Mouse (Mus musculus) thymus, adult 2 months (tissue): ENCODE results near the gene Atp5h.

ENCODE experiments used
- CTCF ChIP-seq: fragments of 200-500 bp; IDR thresholded peaks from 2 replicates; pipeline ENCODE4 v1.5.1; 2012; ENCODE audit warnings: mild to moderate bottlenecking, control low read depth, low read length, moderate library complexity, borderline replicate concordance; ENCODE audit not compliant: control insufficient read depth, poor library complexity, insufficient read depth; ENCODE audit errors: extremely low read depth
- POLR2A ChIP-seq: fragments of 200-500 bp; IDR thresholded peaks from 2 replicates; pipeline ENCODE4 v1.6.1; 2012; ENCODE audit warnings: mild to moderate bottlenecking, low read length, control low read depth, moderate library complexity; ENCODE audit not compliant: control insufficient read depth, poor library complexity, insufficient read depth; ENCODE audit errors: extremely low read depth

DNA sequence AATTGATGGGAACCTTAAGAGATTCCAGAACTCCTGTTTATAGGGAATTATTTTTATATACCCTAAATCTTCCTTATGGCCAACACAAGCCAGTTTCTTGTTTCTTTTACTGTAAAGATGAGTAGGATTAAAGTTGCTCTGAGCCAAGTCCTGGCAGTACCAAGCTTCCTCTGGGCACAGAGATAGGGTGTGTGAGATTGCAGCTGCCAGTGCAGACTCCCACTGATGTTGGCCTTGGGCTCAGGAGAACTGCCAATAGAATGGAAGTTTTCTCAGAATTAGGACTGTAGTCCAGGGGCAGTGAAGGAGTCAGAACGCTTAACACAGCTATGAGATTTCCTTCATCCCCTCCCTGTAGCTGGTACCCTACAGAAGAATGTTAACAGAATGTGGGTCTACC is 1.6 kb upstream of the Atp5h start:
- TF ChIP-seq CTCF: no peak
- no peak for TF ChIP-seq POLR2A
